Mouse (Mus musculus) forebrain, embryonic 11.5 days (tissue): ENCODE measurements around the gene Impg1. TPM values are rescaled to one million over a fixed set of nuclear protein-coding genes. Genes with fewer than 3 reads are reported as not detected.
A peak's percentile ranks its signal among the peaks of the same experiment; 100 is the strongest.

Source experiments
- ATAC-seq: fragments of 200-750 bp; cut with Nextera tagmentation; replicated peaks from 2 replicates; pipeline ENCODE4 v1.8.0; 2017; ENCODE audit warnings: moderate TSS enrichment; ENCODE audit not compliant: low FRiP score
- DNase-seq: peaks from one replicate; pipeline ENCODE4 v3.0.0-alpha.2; 2017; ENCODE audit warnings: low spot score
- H3K27ac ChIP-seq: fragments of 300-500 bp; sonication (generic); 2 replicates; pipeline ENCODE4 v1.5.1; 2014; ENCODE audit warnings: low read depth, low read length
- H3K27me3 ChIP-seq: fragments of 300-500 bp; sonication (generic); 2 replicates; pipeline ENCODE4 v1.6.1; 2014; ENCODE audit warnings: mild to moderate bottlenecking, low read length, mixed read lengths; ENCODE audit not compliant: control insufficient read depth, insufficient read depth
- H3K36me3 ChIP-seq: fragments of 300-500 bp; sonication (generic); 2 replicates; pipeline ENCODE4 v1.6.1; 2014; ENCODE audit warnings: mild to moderate bottlenecking, low read length, moderate library complexity, mixed read lengths; ENCODE audit not compliant: control insufficient read depth, insufficient read depth
- H3K4me1 ChIP-seq: fragments of 300-500 bp; sonication (generic); replicated peaks from 2 replicates; pipeline ENCODE4 v1.6.1; 2014; ENCODE audit warnings: low read length, mixed read lengths; ENCODE audit not compliant: control insufficient read depth, insufficient read depth
- H3K4me2 ChIP-seq: fragments of 300-500 bp; sonication (generic); 2 replicates; pipeline ENCODE4 v1.6.1; 2014; ENCODE audit warnings: low read depth, mild to moderate bottlenecking, low read length, moderate library complexity, mixed read lengths; ENCODE audit not compliant: severe bottlenecking
- H3K4me3 ChIP-seq: fragments of 300-500 bp; sonication (generic); 2 replicates; pipeline ENCODE4 v1.5.1; 2014; ENCODE audit warnings: low read depth, low read length
- H3K9ac ChIP-seq: fragments of 300-500 bp; sonication (generic); 2 replicates; pipeline ENCODE4 v1.6.1; 2014; ENCODE audit warnings: low read length
- H3K9me3 ChIP-seq: fragments of 300-500 bp; sonication (generic); 2 replicates; pipeline ENCODE4 v1.6.1; 2016; ENCODE audit warnings: low read length, mixed read lengths; ENCODE audit not compliant: control insufficient read depth
- WGBS: fragments of 180-500 bp; shearing (Covaris S2); extraction: QIAGEN DNeasy Blood & Tissue Kit; methylation state at CpG from one replicate; pipeline ENCODE4 v1.1.7; 2014; 5-methylcytosine and 5-hydroxymethylcytosine counted together
- polyA plus RNA-seq: library from polyadenylated mRNA; unstranded; fragments of >200 nt; fragmentation: Nextera tagmentation; extraction: Ambion mirVana; gene quantifications from 2 replicates; pipeline ENCODE4 v1.2.1, GENCODE M21; 2014

Gene Impg1
- polyA plus RNA-seq, 1 experiment from 2014 or later: not detected

GRCm38 (mm10) chr9:80391002-80391401, 74.3 kb downstream of the Impg1 start:
- H3K36me3 ChIP-seq: no peaks in the 10 kb centered on the region
- no peaks in the 10 kb centered on the region; the same call in 1 of the 2 replicates for H3K27me3 ChIP-seq
- no peak overlapping the region for H3K27ac ChIP-seq
- no peak for DNase-seq
- no peak overlapping the region for H3K4me3 ChIP-seq
- H3K4me1 ChIP-seq: 0 out of 2 replicates have a peak, but pooled peaks cover 3% of the 10 kb centered on the region
- no peak overlapping the region for H3K4me2 ChIP-seq
- H3K9me3 ChIP-seq: no peaks in the 10 kb centered on the region
- ATAC-seq: peak; percentile 74
- WGBS: 16% methylated on average over 5 of the region's 5 CpGs
- H3K9ac ChIP-seq: no peak overlapping the region

GRCm38 (mm10) chr9:80387890-80388289, 77.4 kb downstream of the Impg1 start:
- DNase-seq: no peak
- Histone ChIP-seq H3K27me3 (no peaks in the 10 kb centered on the region; the same call in 1 of the 2 replicates), H3K9me3 (no peaks in the 10 kb centered on the region), H3K27ac (no peak overlapping the region), H3K4me3 (no peak overlapping the region), H3K4me1 (0 out of 2 replicates have a peak, but pooled peaks cover 3% of the 10 kb centered on the region), H3K9ac (no peak overlapping the region), H3K4me2 (no peak overlapping the region), H3K36me3 (no peaks in the 10 kb centered on the region)
- WGBS: 88% methylated on average over 3 of the region's 3 CpGs
- no peak for ATAC-seq

GRCm38 (mm10) chr9:80386492-80386891, 78.8 kb downstream of the Impg1 start:
- 0 out of 2 replicates have a peak, but pooled peaks cover 3% of the 10 kb centered on the region for H3K4me1 ChIP-seq
- 25% methylated on average over 5 of the region's 5 CpGs for WGBS
- H3K9me3 ChIP-seq: no peaks in the 10 kb centered on the region
- H3K27me3 ChIP-seq: no peaks in the 10 kb centered on the region
- H3K27ac ChIP-seq: no peak overlapping the region
- DNase-seq (no peak), ATAC-seq (no peak)
- no peaks in the 10 kb centered on the region for H3K36me3 ChIP-seq
- no peak overlapping the region for H3K9ac ChIP-seq
- no peak overlapping the region for H3K4me3 ChIP-seq
- no peak overlapping the region for H3K4me2 ChIP-seq

GRCm38 (mm10) chr9:80386000-80386399, 79.3 kb downstream of the Impg1 start:
- no peak overlapping the region for H3K27ac ChIP-seq
- WGBS: 49% methylated on average over 7 of the region's 7 CpGs
- ATAC-seq (0 out of 2 replicates have a peak, but pooled peaks have one; percentile 50), DNase-seq (no peak)
- H3K4me1 ChIP-seq: 0 out of 2 replicates have a peak, but pooled peaks cover 2% of the 10 kb centered on the region
- H3K4me3 ChIP-seq: no peak overlapping the region
- H3K36me3 ChIP-seq: no peaks in the 10 kb centered on the region
- H3K9me3 ChIP-seq: no peaks in the 10 kb centered on the region
- no peaks in the 10 kb centered on the region for H3K27me3 ChIP-seq
- H3K9ac ChIP-seq: no peak overlapping the region
- no peak overlapping the region for H3K4me2 ChIP-seq

- Histone ChIP-seq H3K36me3 (no peaks in the 10 kb centered on the region), H3K4me1 (no peaks in the 10 kb centered on the region), H3K27ac (no peak overlapping the region), H3K9ac (no peak overlapping the region), H3K4me3 (no peak overlapping the region), H3K4me2 (no peak overlapping the region), H3K27me3 (no peaks in the 10 kb centered on the region), H3K9me3 (no peaks in the 10 kb centered on the region)
- no peak for DNase-seq
- 88% methylated on average over 4 of the region's 4 CpGs for WGBS
- no peak for ATAC-seq
These were observed 82.6 kb downstream of the Impg1 start for GRCm38 (mm10) chr9:80382711-80383110.

GRCm38 (mm10) chr9:80380078-80380645, 85.1 kb downstream of the Impg1 start:
- Histone ChIP-seq H3K4me3 (no peak overlapping the region), H3K27me3 (no peaks in the 10 kb centered on the region), H3K9ac (no peak overlapping the region), H3K27ac (no peak overlapping the region), H3K36me3 (no peaks in the 10 kb centered on the region), H3K4me2 (no peak overlapping the region), H3K9me3 (no peaks in the 10 kb centered on the region), H3K4me1 (no peaks in the 10 kb centered on the region)
- DNase-seq (no peak), ATAC-seq (no peak)
- 80% methylated on average over 2 of the region's 2 CpGs for whole genome bisulfite sequencing

GRCm38 (mm10) chr9:80374100-80374499, 91.2 kb downstream of the Impg1 start:
- Histone ChIP-seq H3K4me1 (no peaks in the 10 kb centered on the region), H3K27ac (no peak overlapping the region), H3K9me3 (no peaks in the 10 kb centered on the region), H3K36me3 (no peaks in the 10 kb centered on the region), H3K9ac (no peak overlapping the region), H3K27me3 (no peaks in the 10 kb centered on the region), H3K4me2 (no peak overlapping the region), H3K4me3 (no peak overlapping the region)
- 97% methylated on average over 1 of the region's 1 CpGs for WGBS
- DNase-seq: no peak
- ATAC-seq: no peak

- Histone ChIP-seq H3K4me1 (no peaks in the 10 kb centered on the region), H3K36me3 (no peaks in the 10 kb centered on the region), H3K9ac (no peak overlapping the region), H3K4me3 (no peak overlapping the region), H3K4me2 (no peak overlapping the region), H3K27ac (no peak overlapping the region), H3K9me3 (no peaks in the 10 kb centered on the region), H3K27me3 (no peaks in the 10 kb centered on the region)
- WGBS: 91% methylated on average over 5 of the region's 5 CpGs
- ATAC-seq: no peak
- no peak for DNase-seq
These were observed 92.0 kb downstream of the Impg1 start for GRCm38 (mm10) chr9:80373304-80373739.

- Histone ChIP-seq H3K36me3 (no peaks in the 10 kb centered on the region), H3K9me3 (no peaks in the 10 kb centered on the region), H3K27ac (no peak overlapping the region), H3K4me3 (no peak overlapping the region), H3K4me2 (no peak overlapping the region), H3K4me1 (no peaks in the 10 kb centered on the region), H3K27me3 (no peaks in the 10 kb centered on the region), H3K9ac (no peak overlapping the region)
- ATAC-seq (no peak), DNase-seq (no peak)
- 93% methylated on average over 2 of the region's 2 CpGs for WGBS
These were observed 96.6 kb downstream of the Impg1 start for GRCm38 (mm10) chr9:80368636-80369035.
